In genomic region chr3:53304123-53304900, GRCm38 (mm10) we compare ENCODE assay signal across 18 mouse cellular contexts.
"Had no signal": no experiment of that assay in that cellular context is flagged by ENCODE, and none has a peak within 500 bp of the region (broad histone marks: within the 10 kb centered on the region; RNA-seq: fewer than 3 reads in every experiment).

No protein-coding gene starts in this region.

- H3K36me3 ChIP-seq: liver, embryonic 15.5 days; lung, embryonic 15.5 days; midbrain, embryonic 13.5 days; midbrain, embryonic 15.5 days; neural tube, embryonic 12.5 days; stomach, embryonic 15.5 days had no signal

- H3K4me1 ChIP-seq: liver, embryonic 15.5 days; lung, embryonic 15.5 days; megakaryocyte, embryonic 14.5 days; midbrain, embryonic 13.5 days; midbrain, embryonic 15.5 days; neural tube, embryonic 12.5 days; stomach, embryonic 15.5 days had no signal

- H3K9ac ChIP-seq: liver, embryonic 15.5 days; liver, postnatal 0 days; lung, embryonic 15.5 days; midbrain, embryonic 13.5 days; midbrain, embryonic 15.5 days; neural tube, embryonic 12.5 days; stomach, embryonic 15.5 days had no signal

- H3K27ac ChIP-seq: liver, embryonic 15.5 days; lung, embryonic 15.5 days; macrophage; midbrain, embryonic 13.5 days; midbrain, embryonic 15.5 days; neural tube, embryonic 12.5 days; stomach, embryonic 15.5 days had no signal

- H3K4me2 ChIP-seq: liver, embryonic 15.5 days; lung, embryonic 15.5 days; midbrain, embryonic 11.5 days; midbrain, embryonic 13.5 days; midbrain, embryonic 15.5 days; neural tube, embryonic 12.5 days; stomach, embryonic 15.5 days had no signal

- H3K4me3 ChIP-seq: liver, embryonic 15.5 days; lung, embryonic 15.5 days; megakaryocyte, embryonic 14.5 days; midbrain, embryonic 13.5 days; midbrain, embryonic 15.5 days; neural tube, embryonic 12.5 days; stomach, embryonic 15.5 days had no signal

- ATAC-seq: liver, postnatal 0 days; lung, postnatal 0 days; midbrain, embryonic 13.5 days; midbrain, embryonic 15.5 days had no signal

- H3K9me3 ChIP-seq: liver, embryonic 15.5 days; lung, embryonic 15.5 days; midbrain, embryonic 15.5 days; stomach, embryonic 15.5 days had no signal

- DNase-seq: liver, postnatal 0 days; lung, adult 2 months; lung, postnatal 14 days; lung, postnatal 36 days; right cerebral cortex, postnatal 25 days; thymus, adult 18-20 months; thymus, postnatal 14 days; thymus, postnatal 36 days had no signal

- H3K27me3 ChIP-seq: liver, embryonic 15.5 days; lung, embryonic 15.5 days; megakaryocyte, embryonic 14.5 days; midbrain, embryonic 13.5 days; midbrain, embryonic 15.5 days; neural tube, embryonic 12.5 days; stomach, embryonic 15.5 days had no signal
